Mouse (Mus musculus) forebrain, embryonic 14.5 days (tissue): ENCODE measurements at regions not wholly inside any gene's neighbourhood (a gene's known extent, or its start where the extent isn't known, plus 50 kb on each side); places are given as distances from the start of the nearest gene placed in this dataset.
A peak's percentile ranks its signal among the peaks of the same experiment; 100 is the strongest.

ENCODE experiments used
- ATAC-seq: fragments of 200-750 bp; cut with Nextera tagmentation; 2 replicates; pipeline ENCODE4 v1.8.0; 2017; ENCODE audit warnings: mild to moderate bottlenecking, moderate library complexity
- DNase-seq: peaks from one replicate; pipeline ENCODE4 v3.0.0-alpha.2; 2015; ENCODE audit warnings: low spot score
- H3K27ac ChIP-seq: fragments of 300-500 bp; sonication (generic); 2 replicates; pipeline ENCODE4 v1.5.1; 2014; ENCODE audit warnings: low read depth, mild to moderate bottlenecking, control low read depth, low read length, moderate library complexity
- H3K27me3 ChIP-seq: fragments of 300-500 bp; sonication (generic); replicated peaks from 2 replicates; pipeline ENCODE4 v1.6.1; 2014; ENCODE audit warnings: low read length, control low read depth, mixed read lengths; ENCODE audit not compliant: control insufficient read depth, insufficient read depth
- H3K36me3 ChIP-seq: fragments of 300-500 bp; sonication (generic); 2 replicates; pipeline ENCODE4 v1.6.1; 2014; ENCODE audit warnings: low read length, control low read depth; ENCODE audit not compliant: control insufficient read depth, insufficient read depth
- H3K4me1 ChIP-seq: fragments of 300-500 bp; sonication (generic); 2 replicates; pipeline ENCODE4 v1.6.1; 2014; ENCODE audit warnings: antibody characterized with exemption, low read length, control low read depth; ENCODE audit not compliant: control insufficient read depth, insufficient read depth
- H3K4me2 ChIP-seq: fragments of 300-500 bp; sonication (generic); 2 replicates; pipeline ENCODE4 v1.6.1; 2014; ENCODE audit warnings: mild to moderate bottlenecking, control low read depth, low read length
- H3K4me3 ChIP-seq: fragments of 300-500 bp; sonication (generic); 2 replicates; pipeline ENCODE4 v1.5.1; 2014; ENCODE audit warnings: low read depth, low read length, control low read depth
- H3K9ac ChIP-seq: fragments of 300-500 bp; sonication (generic); 2 replicates; pipeline ENCODE4 v1.6.1; 2014; ENCODE audit warnings: mild to moderate bottlenecking, low read length, control low read depth, moderate library complexity
- H3K9me3 ChIP-seq: fragments of 300-500 bp; sonication (generic); replicated peaks from 2 replicates; pipeline ENCODE4 v1.6.1; 2016; ENCODE audit warnings: low read length, control low read depth, mixed read lengths; ENCODE audit not compliant: control insufficient read depth
- WGBS: fragments of 180-500 bp; shearing (Covaris S2); extraction: QIAGEN DNeasy Blood & Tissue Kit; methylation state at CpG from one replicate; pipeline ENCODE4 v1.1.7; 2014; 5-methylcytosine and 5-hydroxymethylcytosine counted together

DNA sequence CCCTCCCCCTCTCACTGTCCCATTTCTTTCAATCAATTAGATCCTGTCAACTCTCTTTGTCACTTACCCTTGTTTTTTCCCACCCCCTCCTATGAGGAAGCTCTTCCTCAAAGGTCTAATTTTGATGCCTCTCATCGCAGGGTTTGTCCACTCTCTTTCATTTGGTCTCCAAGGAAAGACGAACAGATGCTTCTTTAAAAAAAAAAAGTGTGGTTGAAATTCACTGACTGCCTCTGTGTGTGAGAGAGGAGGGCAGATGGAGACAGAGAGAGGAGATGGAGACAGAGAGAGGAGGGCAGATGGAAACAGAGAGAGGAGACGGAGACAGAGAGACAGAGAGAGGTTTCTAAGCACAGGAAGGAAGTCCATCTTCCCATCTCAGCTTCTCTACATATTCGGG, 113.1 kb downstream of the Cartpt start:
- Histone ChIP-seq H3K27me3 (no peaks in the 10 kb centered on the region), H3K4me2 (no peak overlapping the region), H3K27ac (no peak overlapping the region), H3K4me1 (no peaks in the 10 kb centered on the region), H3K4me3 (no peak overlapping the region), H3K9ac (no peak overlapping the region), H3K9me3 (no peaks in the 10 kb centered on the region), H3K36me3 (no peaks in the 10 kb centered on the region)
- ATAC-seq (no peak), DNase-seq (no peak)
- 68% methylated on average over 4 of the region's 4 CpGs for WGBS

DNA sequence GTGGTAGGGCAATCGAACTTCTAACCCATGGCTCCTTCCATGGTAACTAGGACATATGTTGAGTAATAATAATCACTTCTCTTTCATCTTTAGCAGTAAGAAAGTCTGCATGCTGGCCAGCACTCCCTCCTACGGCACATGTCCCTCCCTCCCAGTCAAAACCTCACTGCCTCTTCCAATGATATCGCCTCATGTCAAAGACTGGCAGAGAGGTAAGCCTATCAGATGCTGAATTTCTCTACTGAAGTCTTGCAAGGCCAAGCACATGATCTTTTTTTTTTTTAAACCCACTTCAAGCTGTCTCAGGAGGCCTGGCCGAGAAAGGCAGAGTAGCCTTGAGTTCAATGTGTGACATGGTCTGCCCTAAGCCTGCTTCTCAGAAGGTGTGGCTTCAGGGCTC, 115.5 kb downstream of the Cartpt start:
- Histone ChIP-seq H3K4me3 (no peak overlapping the region), H3K36me3 (no peaks in the 10 kb centered on the region), H3K27me3 (no peaks in the 10 kb centered on the region), H3K27ac (no peak overlapping the region), H3K9ac (no peak overlapping the region), H3K4me1 (peaks cover 11% of the 10 kb centered on the region), H3K9me3 (no peaks in the 10 kb centered on the region), H3K4me2 (no peak overlapping the region)
- 95% methylated on average over 4 of the region's 4 CpGs for WGBS
- no peak for ATAC-seq
- DNase-seq, result no peak

DNA sequence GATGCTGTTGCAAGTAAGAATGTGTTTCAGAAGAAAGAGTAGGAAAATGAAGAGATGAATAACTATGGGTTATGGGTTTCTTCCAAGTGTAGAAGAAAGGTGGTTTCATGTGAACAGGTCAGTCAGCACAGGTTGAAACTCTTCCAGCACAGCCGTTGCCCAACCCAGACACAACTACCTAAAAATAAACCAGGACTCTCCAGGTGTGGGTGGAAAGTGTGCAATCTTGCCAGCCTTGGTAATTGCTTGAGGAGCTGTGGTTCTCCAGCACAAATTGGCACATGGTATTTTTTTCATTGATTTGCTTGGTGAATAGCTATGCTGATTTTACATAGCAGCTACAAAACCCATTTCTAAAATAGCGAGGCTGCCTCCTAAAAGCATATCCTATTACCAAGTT, 116.6 kb downstream of the Cartpt start:
- ATAC-seq (no peak), DNase-seq (no peak)
- Histone ChIP-seq H3K9me3 (no peaks in the 10 kb centered on the region), H3K4me3 (no peak overlapping the region), H3K27me3 (no peaks in the 10 kb centered on the region), H3K4me2 (no peak overlapping the region), H3K36me3 (no peaks in the 10 kb centered on the region), H3K4me1 (peaks cover 11% of the 10 kb centered on the region), H3K9ac (no peak overlapping the region), H3K27ac (no peak overlapping the region)
- 88% methylated on average over 2 of the region's 2 CpGs for WGBS

DNA sequence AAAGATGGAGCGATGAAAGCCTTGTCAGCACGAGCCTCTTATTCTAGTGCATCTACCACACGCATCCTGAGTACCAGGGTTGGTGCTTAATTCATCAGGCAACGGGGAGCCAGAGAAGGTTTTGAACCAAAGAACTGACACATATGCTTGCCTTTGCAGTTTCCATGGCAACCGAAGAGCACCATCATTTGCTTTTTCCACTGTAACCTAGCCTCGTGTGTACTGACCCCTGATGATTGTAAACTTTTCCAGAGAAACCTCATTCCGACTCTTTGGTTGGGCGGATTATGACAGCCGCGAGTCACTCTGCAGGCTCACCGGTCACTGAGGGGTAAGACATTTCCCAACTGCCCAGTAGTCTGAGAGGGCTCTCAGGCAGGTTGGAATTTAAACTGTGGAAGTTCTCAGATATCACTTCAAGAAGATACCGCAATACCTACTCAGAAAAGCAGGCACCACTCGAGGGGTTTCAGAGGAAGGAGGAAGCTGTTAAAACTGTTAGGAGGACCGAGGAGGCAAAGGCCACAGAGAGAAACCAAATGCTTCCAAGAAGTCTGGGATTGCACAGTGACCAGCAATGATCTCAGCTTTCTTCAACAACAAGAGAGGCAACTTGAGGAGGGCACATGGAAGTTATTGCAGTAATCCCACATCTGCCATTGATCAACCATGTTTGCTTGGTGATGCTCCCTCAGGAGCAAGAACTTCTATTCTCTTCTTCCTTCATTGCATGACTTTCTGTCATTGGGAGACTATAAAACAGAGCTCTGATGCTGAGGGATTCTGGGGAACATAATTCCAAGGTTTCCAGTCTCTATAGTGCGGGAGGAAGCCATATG, 117.8 kb downstream of the Cartpt start:
- H3K27ac ChIP-seq, result no peak overlapping the region
- no peaks in the 10 kb centered on the region for H3K36me3 ChIP-seq
- H3K4me1 ChIP-seq, result peaks cover 11% of the 10 kb centered on the region
- ATAC-seq (no peak), DNase-seq (no peak)
- H3K4me3 ChIP-seq, result no peak overlapping the region
- H3K9me3 ChIP-seq, result no peaks in the 10 kb centered on the region
- no peak overlapping the region for H3K9ac ChIP-seq
- H3K4me2 ChIP-seq, result no peak overlapping the region
- no peaks in the 10 kb centered on the region for H3K27me3 ChIP-seq
- 83% methylated on average over 15 of the region's 15 CpGs for WGBS

DNA sequence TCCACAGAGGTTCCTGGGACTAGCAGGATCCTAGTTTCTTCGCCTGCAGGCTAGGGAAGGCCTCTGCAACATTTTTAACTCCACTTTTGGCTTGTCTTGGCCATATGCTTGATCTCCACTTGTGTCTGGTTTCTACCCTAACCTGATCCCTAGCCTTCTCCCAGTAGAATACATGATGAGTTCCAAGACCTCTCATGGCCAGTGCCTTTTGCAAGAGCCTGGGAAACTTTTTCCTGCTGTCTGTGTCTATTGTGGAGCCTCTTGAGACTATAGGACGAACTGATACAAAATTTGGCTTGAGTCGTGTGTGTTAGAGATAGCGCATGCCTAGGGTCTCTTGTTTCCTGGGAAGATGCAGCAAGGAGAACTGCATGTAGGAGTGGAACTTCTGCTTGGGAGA, 119.3 kb downstream of the Cartpt start:
- no peak for DNase-seq
- H3K27me3 ChIP-seq, result no peaks in the 10 kb centered on the region
- no peak for ATAC-seq
- H3K36me3 ChIP-seq, result no peaks in the 10 kb centered on the region
- H3K9me3 ChIP-seq, result no peaks in the 10 kb centered on the region
- 82% methylated on average over 4 of the region's 4 CpGs for WGBS
- H3K4me1 ChIP-seq, result peaks cover 11% of the 10 kb centered on the region
- no peak overlapping the region for H3K27ac ChIP-seq
- H3K4me2 ChIP-seq, result no peak overlapping the region
- H3K4me3 ChIP-seq, result no peak overlapping the region
- no peak overlapping the region for H3K9ac ChIP-seq

DNA sequence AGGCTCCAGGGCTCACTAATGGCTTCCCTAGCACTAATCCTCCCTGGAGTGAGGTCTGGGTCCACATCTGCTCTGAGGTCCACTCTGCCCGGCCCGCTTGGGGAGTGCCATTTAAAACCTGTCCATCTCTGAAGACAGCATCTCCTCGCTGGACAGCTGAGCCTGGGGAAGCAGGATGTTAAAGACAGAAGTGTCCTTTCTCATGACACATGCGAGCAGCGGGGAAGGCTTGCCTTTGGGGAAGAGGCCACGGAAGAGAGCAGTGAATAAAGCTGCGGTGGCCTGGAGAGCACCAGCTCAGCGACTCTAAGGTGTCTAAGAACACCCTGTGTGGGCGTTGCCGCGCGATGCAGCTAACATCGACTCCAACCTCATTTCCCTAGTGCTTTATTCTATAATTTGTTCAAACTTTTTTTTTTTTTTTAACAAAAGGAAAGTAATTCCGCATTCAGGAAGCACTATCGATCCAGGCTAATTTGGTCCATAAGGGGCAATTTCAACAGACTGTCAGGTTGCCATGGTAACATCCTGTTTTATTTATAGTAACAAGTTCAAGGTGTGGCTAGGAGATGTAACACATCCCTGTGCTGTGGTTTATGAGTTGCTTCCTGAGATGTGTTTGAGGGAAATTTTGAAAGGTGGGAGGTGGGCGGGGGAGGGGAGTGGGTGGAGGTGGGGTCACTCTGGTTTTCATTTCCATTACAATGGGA, 120.0 kb downstream of the Cartpt start:
- H3K4me3 ChIP-seq, result no peak overlapping the region
- peak overlapping the region; percentile 23 for H3K4me2 ChIP-seq
- 14% methylated on average over 16 of the region's 16 CpGs for WGBS
- peak; percentile 63 for DNase-seq
- peak overlapping the region; percentile 40; the same call in 1 of the 2 replicates for H3K9ac ChIP-seq
- H3K27me3 ChIP-seq, result no peaks in the 10 kb centered on the region
- no peaks in the 10 kb centered on the region for H3K9me3 ChIP-seq
- 0 out of 2 replicates have a peak overlapping the region, but pooled peaks have one; percentile 30 for H3K27ac ChIP-seq
- H3K36me3 ChIP-seq, result no peaks in the 10 kb centered on the region
- peak; percentile 70; the same call in 1 of the 2 replicates for ATAC-seq
- H3K4me1 ChIP-seq, result peaks cover 11% of the 10 kb centered on the region

DNA sequence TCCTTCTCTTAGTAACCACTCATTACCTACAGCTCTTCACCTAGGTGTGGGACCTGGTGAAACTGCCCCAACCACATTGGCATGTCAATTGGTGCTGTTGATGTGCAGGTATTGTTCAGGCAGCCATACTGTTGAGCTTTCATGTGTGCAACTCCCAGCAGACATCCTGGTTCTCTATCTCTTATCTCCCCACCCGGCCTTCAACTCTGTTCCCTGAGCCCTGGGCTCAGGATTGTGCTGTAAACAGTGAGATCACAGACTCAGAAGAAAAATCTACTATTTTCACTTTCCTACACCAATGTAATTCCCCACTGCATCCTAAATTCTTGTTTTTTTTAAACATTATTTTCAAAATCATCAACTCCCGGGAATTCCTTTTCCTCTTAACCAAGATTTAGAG, 122.1 kb downstream of the Cartpt start:
- no peak overlapping the region for H3K4me2 ChIP-seq
- no peaks in the 10 kb centered on the region for H3K36me3 ChIP-seq
- DNase-seq, result no peak
- no peak for ATAC-seq
- no peak overlapping the region for H3K9ac ChIP-seq
- H3K27me3 ChIP-seq, result no peaks in the 10 kb centered on the region
- no peak overlapping the region for H3K27ac ChIP-seq
- H3K4me3 ChIP-seq, result no peak overlapping the region
- H3K4me1 ChIP-seq, result peaks cover 11% of the 10 kb centered on the region
- no peaks in the 10 kb centered on the region for H3K9me3 ChIP-seq
- WGBS, result 89% methylated on average over 2 of the region's 2 CpGs

DNA sequence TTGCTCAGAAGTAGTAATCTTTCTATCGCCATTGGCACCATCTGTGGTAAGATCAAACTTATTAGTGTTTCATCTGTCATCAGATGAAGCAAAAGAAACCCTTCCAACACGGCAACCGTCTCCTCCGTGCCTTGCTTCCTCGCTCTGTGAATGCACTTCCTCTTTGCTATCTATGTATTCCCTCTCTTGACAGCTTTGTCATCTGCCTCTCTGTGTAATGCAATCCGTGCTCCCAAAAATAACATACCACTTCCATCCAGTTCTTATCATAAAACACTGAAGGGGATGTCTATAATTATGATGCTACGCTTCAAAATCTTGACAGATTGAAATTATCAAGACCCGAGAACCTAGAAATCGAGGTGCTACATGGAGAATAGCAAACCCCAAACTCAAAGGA, 123.2 kb downstream of the Cartpt start:
- Histone ChIP-seq H3K9ac (no peak overlapping the region), H3K4me3 (no peak overlapping the region), H3K4me1 (peaks cover 11% of the 10 kb centered on the region), H3K9me3 (no peaks in the 10 kb centered on the region), H3K27ac (no peak overlapping the region), H3K36me3 (no peaks in the 10 kb centered on the region), H3K27me3 (no peaks in the 10 kb centered on the region), H3K4me2 (no peak overlapping the region)
- ATAC-seq, result no peak
- DNase-seq, result no peak
- 90% methylated on average over 9 of the region's 9 CpGs for WGBS

DNA sequence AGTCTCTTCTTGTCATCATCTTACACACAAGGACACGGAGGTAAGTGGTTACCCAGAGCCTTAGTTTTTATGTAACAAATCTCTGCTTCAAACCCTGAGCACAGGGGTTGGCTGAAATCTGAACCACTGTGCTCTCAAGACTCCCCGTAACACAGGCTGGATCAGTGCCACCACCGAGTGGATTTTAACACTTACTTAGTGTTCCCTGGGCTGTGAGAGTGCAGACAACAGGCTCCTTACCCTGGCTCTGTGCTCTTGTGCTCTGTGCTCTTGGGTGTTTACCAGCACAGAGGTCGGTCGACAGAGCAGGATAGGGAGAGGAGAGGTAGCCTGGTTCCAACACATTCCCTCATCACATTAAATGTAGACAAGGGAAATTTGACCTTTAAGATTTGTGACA, 134.9 kb downstream of the Cartpt start:
- Histone ChIP-seq H3K36me3 (no peaks in the 10 kb centered on the region), H3K9ac (no peak overlapping the region), H3K4me1 (peaks cover 3% of the 10 kb centered on the region; the same call in 1 of the 2 replicates), H3K27ac (no peak overlapping the region), H3K27me3 (no peaks in the 10 kb centered on the region), H3K9me3 (no peaks in the 10 kb centered on the region), H3K4me2 (no peak overlapping the region), H3K4me3 (no peak overlapping the region)
- DNase-seq (no peak), ATAC-seq (no peak)
- 35% methylated on average over 5 of the region's 5 CpGs for WGBS
